Mouse (Mus musculus): ENCODE results near the gene Fbxo30. TPM values are rescaled to one million over a fixed set of nuclear protein-coding genes. Genes with fewer than 3 reads are reported as not detected.
"Not testable (repeated sequence)": the region's sequence is repeated elsewhere in the genome, so short reads cannot be mapped to it uniquely, and the experiment has no call there.

Fbxo30 gene
- polyA plus RNA-seq, 1 experiment from 2014 or later, result 17.2 TPM

DNA sequence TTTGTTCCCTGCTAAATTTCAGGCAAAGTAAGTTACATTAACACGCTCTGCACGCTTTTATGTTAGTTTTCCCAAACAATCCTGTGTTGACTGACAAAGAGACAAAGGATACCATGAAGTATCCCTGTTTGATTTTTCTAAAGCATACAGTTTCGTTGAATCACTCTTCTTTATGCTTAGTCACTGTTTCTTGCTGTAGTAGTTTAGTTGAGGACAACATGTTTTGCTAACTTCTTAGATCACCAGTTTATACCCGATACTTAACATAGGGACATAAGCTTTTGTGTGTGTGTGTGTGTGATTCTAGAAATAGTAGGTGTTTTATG, 1.1 kb downstream of the Fbxo30 start:
- Histone ChIP-seq H3K9me3 (ENCODE audit: low read length) (no peaks in the 10 kb centered on the region), H3K4me1 (ENCODE audit: insufficient read depth, low read depth, low read length) (peaks cover 5% of the 10 kb centered on the region; the same call in 1 of the 2 replicates), H3K27ac (ENCODE audit: low read length) (peak overlapping the region; percentile 91), H3K4me2 (replicated peaks; ENCODE audit: low read depth, low read length) (peak overlapping the region; percentile 96), H3K4me3 (ENCODE audit: low read depth, low read length) (peak overlapping the region; percentile 92), H3K27me3 (replicated peaks; ENCODE audit: insufficient read depth, low read length) (no peaks in the 10 kb centered on the region), H3K9ac (replicated peaks; ENCODE audit: low read depth) (peak overlapping the region; percentile 90), H3K36me3 (ENCODE audit: insufficient read depth, low read length) (no peaks in the 10 kb centered on the region)
- DNase-seq (ENCODE audit: low spot score), result no peak
- WGBS, result under 1% methylated on average over 4 of the region's 4 CpGs
- no peak for ATAC-seq
- TF ChIP-seq EP300 (IDR thresholded peaks at IDR 0.05) (no peak), CTCF (IDR thresholded peaks at IDR 0.05) (no peak)

DNA sequence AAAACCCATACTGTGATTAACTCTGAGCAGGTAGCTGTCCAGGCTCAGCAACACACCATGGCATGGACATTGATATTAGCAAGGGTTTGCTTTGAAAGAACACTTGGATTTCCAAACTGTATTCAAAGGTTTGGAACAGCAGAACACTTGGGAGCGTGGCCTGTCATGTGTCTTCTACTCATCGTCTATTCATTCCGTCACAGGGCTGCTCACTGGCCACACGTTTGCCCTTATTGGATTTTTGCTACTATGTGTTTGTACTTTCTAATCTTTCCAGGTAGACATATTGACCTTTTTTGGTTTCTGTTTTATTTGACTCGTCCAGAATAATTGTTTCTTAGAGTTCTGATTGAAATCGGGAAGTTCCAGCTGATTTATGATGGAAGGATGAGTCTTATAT, 17.3 kb downstream of the Fbxo30 start:
- 91% methylated on average over 6 of the region's 6 CpGs for WGBS

DNA sequence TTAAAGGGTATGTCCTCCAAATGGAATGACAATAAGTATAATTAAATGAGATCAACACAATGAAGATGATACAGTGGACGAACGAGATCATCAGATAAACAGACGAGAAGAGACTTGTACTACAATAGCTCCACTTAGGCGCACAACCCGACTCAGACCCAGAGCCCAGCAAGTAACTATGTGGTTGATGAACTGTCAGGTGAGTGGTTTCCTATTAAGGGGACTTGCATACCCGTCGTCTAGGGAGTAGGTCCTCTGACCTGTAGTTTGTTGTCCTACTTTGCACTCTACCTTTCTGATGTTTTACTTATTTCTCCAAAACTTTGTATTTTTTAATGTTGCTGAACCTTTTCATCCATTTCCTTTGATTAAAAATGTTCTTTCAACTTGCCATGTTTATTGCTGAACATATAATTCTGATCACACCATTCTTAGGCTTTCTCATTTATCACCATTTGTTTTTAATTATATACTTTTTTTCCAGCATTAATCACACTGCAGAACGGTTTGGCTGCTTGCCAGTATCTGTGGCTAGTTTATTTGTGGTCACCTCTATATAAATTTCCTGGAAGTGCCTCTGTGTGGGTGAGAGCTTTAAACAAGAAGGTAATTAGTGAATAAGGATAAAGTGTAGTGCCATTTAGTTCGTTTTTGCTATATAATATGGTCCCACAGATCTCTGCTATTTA, 24.4 kb downstream of the Fbxo30 start:
- DNase-seq (ENCODE audit: low spot score) (no peak), ATAC-seq (no peak)
- Histone ChIP-seq H3K36me3 (ENCODE audit: insufficient read depth, low read length) (no peaks in the 10 kb centered on the region), H3K27ac (ENCODE audit: low read length) (no peak overlapping the region), H3K4me2 (replicated peaks; ENCODE audit: low read depth, low read length) (no peak overlapping the region), H3K4me3 (ENCODE audit: low read depth, low read length) (no peak overlapping the region), H3K9me3 (ENCODE audit: low read length) (no peaks in the 10 kb centered on the region), H3K4me1 (ENCODE audit: insufficient read depth, low read depth, low read length) (no peaks in the 10 kb centered on the region), H3K9ac (replicated peaks; ENCODE audit: low read depth) (no peak overlapping the region), H3K27me3 (replicated peaks; ENCODE audit: insufficient read depth, low read length) (no peaks in the 10 kb centered on the region)
- TF ChIP-seq CTCF (IDR thresholded peaks at IDR 0.05) (no peak), EP300 (IDR thresholded peaks at IDR 0.05) (no peak)
- 41% methylated on average over 9 of the region's 9 CpGs for WGBS

More for the DNA sequence above, 17.3 kb downstream of the Fbxo30 start:
- Histone ChIP-seq H3K4me3 (ENCODE audit: low read depth, low read length) (no peak overlapping the region), H3K9ac (replicated peaks; ENCODE audit: low read depth) (no peak overlapping the region), H3K4me1 (ENCODE audit: insufficient read depth, low read depth, low read length) (no peaks in the 10 kb centered on the region), H3K36me3 (ENCODE audit: insufficient read depth, low read length) (no peaks in the 10 kb centered on the region), H3K27ac (ENCODE audit: low read length) (no peak overlapping the region), H3K4me2 (replicated peaks; ENCODE audit: low read depth, low read length) (no peak overlapping the region), H3K27me3 (replicated peaks; ENCODE audit: insufficient read depth, low read length) (no peaks in the 10 kb centered on the region), H3K9me3 (ENCODE audit: low read length) (no peaks in the 10 kb centered on the region)
- no peak for DNase-seq (ENCODE audit: low spot score)
- TF ChIP-seq CTCF (IDR thresholded peaks at IDR 0.05), result no peak
- no peak for TF ChIP-seq EP300 (IDR thresholded peaks at IDR 0.05)
- ATAC-seq, result no peak

DNA sequence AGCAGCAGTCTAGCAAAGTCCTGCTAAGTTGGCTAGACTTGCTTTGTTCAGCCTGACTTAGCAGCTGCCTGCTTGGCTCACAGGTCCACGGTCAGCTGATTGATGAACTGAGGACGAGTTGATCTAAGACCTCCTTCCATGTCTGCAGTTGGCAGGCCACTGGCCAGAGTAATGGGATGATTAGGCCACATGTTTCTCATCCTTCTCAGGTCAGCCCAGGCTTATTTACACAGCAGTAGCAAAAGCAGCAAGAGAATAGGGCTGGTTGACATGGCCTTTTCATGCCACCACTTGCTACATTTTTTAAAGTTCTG, 24.9 kb downstream of the Fbxo30 start:
- ATAC-seq, result peak; percentile 96
- WGBS, result 31% methylated on average over 2 of the region's 2 CpGs

DNA sequence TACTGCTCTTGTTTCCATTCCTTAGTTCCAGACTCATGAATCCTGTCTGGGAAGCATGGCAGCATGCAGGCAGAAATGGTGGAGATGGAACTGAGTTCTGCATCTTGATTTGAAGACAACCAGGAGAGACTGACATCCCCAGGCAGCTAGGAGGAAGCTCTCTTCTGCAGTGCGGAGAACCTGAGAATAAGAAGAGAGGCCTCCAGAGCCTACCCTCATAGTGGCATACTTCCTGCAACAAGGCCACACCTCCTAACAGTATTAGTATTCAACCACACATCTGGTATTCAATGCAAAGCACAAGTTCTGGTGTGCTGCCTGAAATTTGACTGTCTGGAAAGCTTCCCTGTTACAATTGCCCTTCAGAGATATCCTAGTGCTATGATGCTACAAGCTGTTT, 28.7 kb downstream of the Fbxo30 start:
- WGBS, result 89% methylated on average over 1 of the region's 1 CpGs
- no peaks in the 10 kb centered on the region for H3K9me3 ChIP-seq (ENCODE audit: low read length)

More for the DNA sequence above, 24.9 kb downstream of the Fbxo30 start:
- Histone ChIP-seq H3K4me1 (ENCODE audit: insufficient read depth, low read depth, low read length) (no peaks in the 10 kb centered on the region), H3K27me3 (replicated peaks; ENCODE audit: insufficient read depth, low read length) (no peaks in the 10 kb centered on the region), H3K36me3 (ENCODE audit: insufficient read depth, low read length) (no peaks in the 10 kb centered on the region), H3K9ac (replicated peaks; ENCODE audit: low read depth) (no peak overlapping the region), H3K4me2 (replicated peaks; ENCODE audit: low read depth, low read length) (no peak overlapping the region), H3K4me3 (ENCODE audit: low read depth, low read length) (no peak overlapping the region), H3K27ac (ENCODE audit: low read length) (no peak overlapping the region), H3K9me3 (ENCODE audit: low read length) (no peaks in the 10 kb centered on the region)
- TF ChIP-seq CTCF (IDR thresholded peaks at IDR 0.05) (no peak), EP300 (IDR thresholded peaks at IDR 0.05) (no peak)
- peak; percentile 88 for DNase-seq (ENCODE audit: low spot score)

DNA sequence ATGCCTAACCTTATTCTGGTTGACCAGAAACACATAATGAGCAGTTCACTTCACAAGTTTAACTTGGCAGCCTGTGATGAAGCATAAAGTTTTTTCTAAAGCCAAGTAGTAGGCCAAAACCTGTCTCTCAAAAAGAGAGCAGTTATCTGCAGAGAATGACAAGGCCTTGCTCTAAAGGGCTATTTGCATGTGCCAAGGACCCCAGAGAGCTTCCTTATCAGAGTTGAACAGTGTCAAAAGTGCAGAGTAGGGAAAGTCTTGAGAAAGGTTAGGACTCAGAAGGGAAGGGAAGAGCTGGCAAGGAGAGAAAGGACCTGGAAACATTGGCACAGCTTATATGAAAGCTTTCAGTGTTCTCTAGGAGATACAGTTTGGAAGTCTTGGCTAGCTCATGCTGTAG, 29.4 kb downstream of the Fbxo30 start:
- Histone ChIP-seq H3K27ac (ENCODE audit: low read length) (no peak overlapping the region), H3K36me3 (ENCODE audit: insufficient read depth, low read length) (no peaks in the 10 kb centered on the region), H3K4me3 (ENCODE audit: low read depth, low read length) (no peak overlapping the region), H3K27me3 (replicated peaks; ENCODE audit: insufficient read depth, low read length) (no peaks in the 10 kb centered on the region), H3K9ac (replicated peaks; ENCODE audit: low read depth) (no peak overlapping the region), H3K9me3 (ENCODE audit: low read length) (no peaks in the 10 kb centered on the region), H3K4me1 (ENCODE audit: insufficient read depth, low read depth, low read length) (no peaks in the 10 kb centered on the region), H3K4me2 (replicated peaks; ENCODE audit: low read depth, low read length) (no peak overlapping the region)
- no peak for DNase-seq (ENCODE audit: low spot score)
- no peak for TF ChIP-seq CTCF (IDR thresholded peaks at IDR 0.05)
- TF ChIP-seq EP300 (IDR thresholded peaks at IDR 0.05), result no peak
- no peak for ATAC-seq

More for the DNA sequence above, 28.7 kb downstream of the Fbxo30 start:
- Histone ChIP-seq H3K4me2 (replicated peaks; ENCODE audit: low read depth, low read length) (no peak overlapping the region), H3K9ac (replicated peaks; ENCODE audit: low read depth) (no peak overlapping the region), H3K27ac (ENCODE audit: low read length) (no peak overlapping the region), H3K36me3 (ENCODE audit: insufficient read depth, low read length) (no peaks in the 10 kb centered on the region), H3K4me1 (ENCODE audit: insufficient read depth, low read depth, low read length) (no peaks in the 10 kb centered on the region), H3K4me3 (ENCODE audit: low read depth, low read length) (no peak overlapping the region), H3K27me3 (replicated peaks; ENCODE audit: insufficient read depth, low read length) (no peaks in the 10 kb centered on the region)
- TF ChIP-seq CTCF (IDR thresholded peaks at IDR 0.05) (no peak), EP300 (IDR thresholded peaks at IDR 0.05) (no peak)
- no peak for ATAC-seq
- no peak for DNase-seq (ENCODE audit: low spot score)

DNA sequence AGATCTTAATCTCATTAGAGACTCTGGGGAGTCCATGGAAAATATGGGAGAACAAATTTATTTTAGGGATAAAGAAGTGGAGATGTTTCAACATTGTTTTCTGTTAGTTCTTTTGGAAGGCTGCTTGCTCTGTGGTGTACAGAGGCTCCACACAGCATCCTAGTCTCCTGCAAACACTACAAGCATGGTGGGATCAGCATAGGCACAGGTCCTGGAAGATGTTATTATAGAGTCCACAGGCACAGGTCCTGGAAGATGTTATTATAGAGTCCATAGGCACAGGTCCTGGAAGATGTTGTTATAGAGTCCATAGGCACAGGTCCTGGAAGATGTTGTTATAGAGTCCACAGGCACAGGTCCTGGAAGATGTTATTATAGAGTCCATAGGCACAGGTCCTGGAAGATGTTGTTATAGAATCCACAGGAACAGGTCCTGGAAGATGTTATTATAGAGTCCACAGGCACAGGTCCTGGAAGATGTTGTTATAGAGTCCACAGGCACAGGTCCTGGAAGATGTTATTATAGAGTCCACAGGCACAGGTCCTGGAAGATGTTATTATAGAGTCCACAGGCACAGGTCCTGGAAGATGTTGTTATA, 36.8 kb downstream of the Fbxo30 start:
- not testable (repeated sequence) for H3K4me3 ChIP-seq (ENCODE audit: low read depth, low read length); H3K4me2 ChIP-seq (replicated peaks; ENCODE audit: low read depth, low read length); H3K27ac ChIP-seq (ENCODE audit: low read length); ATAC-seq; H3K9ac ChIP-seq (replicated peaks; ENCODE audit: low read depth); H3K36me3 ChIP-seq (ENCODE audit: insufficient read depth, low read length); H3K9me3 ChIP-seq (ENCODE audit: low read length); DNase-seq (ENCODE audit: low spot score); H3K27me3 ChIP-seq (replicated peaks; ENCODE audit: insufficient read depth, low read length); H3K4me1 ChIP-seq (ENCODE audit: insufficient read depth, low read depth, low read length)
